Mouse (Mus musculus): ENCODE results near the gene C5ar1.
A peak's percentile ranks its signal among the peaks of the same experiment; 100 is the strongest.
"Not testable (repeated sequence)": the region's sequence is repeated elsewhere in the genome, so short reads cannot be mapped to it uniquely, and the experiment has no call there.

C5ar1 gene

DNA sequence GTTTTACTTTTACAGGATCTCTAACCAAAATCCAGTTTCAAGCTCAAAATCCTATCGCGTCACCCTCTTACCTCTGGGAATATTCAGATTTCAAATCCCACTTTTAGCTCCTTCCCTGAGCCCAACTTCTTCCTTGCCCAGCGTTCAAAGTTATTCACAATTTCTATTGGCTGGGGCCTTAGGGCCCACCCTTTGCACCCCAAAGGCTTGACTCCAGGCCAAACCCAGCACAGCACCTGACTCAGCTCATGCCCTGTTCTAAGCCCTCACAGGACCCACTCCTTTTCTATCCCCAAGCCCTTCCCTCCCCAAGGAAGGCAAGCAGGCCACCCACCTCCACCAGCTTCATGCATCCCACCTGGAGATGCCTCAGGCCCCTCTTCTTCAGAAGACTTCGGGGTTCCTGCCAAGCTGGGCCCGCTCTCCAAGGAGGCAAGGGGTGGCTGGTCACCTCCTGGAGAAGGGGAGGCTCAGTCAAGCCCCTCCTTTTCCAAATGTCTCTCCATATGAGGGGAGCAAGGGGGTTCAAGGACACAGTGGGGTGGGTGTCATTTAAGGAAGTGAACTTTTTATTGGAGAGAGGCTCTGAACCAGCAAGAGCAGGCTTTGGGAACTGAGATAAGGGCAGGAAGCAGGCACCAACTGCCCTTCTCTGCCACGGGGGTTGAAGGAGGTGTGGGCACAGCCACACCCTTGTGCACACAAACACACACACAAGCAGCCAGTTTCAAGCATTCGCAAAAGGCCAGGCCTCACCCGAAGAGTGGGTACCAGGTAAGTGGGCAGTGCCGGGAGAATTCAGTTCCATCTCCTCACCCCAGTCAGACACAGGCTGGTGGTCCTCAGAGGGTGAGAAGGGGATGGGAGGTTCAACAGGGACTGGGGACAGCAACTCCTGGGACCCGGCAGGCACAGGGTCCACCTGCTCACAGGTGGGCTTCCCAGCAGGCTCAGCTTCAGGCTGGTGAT is 15.9 kb upstream of the C5ar1 start:
- no peak for DNase-seq (ENCODE audit: low read depth, low spot score)

DNA sequence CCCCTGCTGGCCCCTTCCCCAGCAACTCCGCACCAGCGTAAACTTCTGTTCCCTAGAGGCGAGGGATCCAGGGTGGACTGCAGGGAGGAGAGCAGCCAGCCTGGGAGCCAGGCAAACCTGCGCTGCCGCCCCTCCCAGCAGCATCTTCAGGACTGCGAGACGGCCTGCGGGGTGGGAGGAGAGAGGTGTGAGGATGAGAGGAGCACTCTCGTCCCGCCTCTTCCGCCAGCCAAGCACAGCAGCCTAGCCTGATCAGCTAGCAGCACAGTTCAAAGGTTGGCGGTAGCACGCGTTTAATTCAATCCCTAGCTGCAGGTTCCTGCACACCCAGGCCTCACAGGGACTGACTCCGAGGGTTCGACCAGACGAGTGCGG is 14.4 kb upstream of the C5ar1 start:
- DNase-seq (ENCODE audit: low read depth, low spot score), result peak; percentile 72

DNA sequence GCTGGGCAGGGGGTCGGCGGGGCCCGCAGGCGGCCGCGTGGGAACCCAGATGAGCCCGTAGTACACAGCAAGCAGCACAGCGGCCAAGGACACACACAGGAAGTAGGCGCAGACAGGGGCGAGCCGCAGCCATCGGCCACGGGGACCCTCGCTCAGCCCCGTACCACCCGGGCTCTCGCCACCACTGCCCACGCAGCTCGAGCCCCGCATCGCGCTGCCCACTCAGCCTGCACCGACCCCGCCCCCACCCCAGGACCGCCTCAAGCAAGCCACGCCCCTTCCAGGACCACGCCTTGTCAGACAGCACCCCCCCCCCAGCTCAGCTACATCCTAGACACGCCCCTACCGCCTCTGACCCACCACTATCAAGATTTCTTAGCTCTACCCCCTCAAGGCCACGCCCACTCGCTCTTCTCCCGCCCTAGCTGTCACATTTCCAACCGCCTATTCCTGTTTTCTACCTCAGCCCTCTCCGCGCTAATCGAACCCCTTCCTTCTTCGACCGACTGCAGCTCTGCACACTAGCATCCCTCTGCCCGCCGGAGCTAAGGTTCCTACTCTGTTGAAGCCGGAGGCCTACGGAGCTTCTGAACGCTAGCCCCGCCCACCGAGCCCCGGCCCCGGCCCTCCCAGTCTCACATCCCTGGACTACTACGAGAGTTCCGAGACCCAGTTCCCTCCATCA is 13.9 kb upstream of the C5ar1 start, which contains the start of gene Inafm1:
Gene Inafm1 (minus strand): TSS at position 537 of the 685 bp plus-strand sequence.
- peak; percentile 88 for DNase-seq (ENCODE audit: low read depth, low spot score)

DNA sequence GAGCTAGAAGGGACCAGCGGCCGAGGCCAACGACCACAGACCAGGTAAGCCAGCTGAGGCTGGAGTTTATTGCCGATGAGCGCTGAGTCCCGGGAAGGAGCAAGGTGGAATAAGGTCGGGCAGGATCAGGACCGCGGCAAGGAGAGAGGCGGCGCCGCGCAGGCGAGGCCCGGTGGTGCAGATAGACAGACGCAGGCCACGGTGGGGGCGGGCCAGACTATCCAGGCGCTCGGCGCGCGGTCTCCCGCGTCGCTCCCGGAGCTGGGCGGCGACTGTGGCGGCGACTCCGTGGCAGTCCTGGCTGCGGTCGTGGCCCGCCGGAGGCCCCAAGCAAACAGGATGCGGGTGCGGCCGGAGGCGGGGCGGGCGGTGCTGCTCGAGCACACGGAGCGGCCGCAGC is 13.3 kb upstream of the C5ar1 start:
- no peak for DNase-seq (ENCODE audit: low read depth, low spot score)

DNA sequence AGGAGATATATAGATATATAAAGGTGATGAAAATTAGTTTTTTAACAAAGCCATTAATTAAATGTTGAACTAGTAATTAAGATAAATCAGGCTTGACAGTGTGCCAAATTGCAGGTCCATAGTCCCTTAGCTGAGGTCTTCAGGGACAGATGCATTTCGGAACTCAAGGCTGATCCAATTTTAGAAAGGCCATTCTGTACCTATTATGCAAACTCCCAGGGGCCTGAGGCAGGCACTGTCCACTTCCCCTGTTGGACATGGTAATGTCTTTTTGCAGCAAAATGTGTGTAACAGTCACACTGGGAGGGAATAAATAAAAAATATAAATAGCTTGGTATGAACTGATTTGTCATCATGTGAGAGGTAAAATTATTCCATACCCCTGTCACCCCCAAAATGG is 11.8 kb upstream of the C5ar1 start:
- DNase-seq (ENCODE audit: low read depth, low spot score), result no peak

DNA sequence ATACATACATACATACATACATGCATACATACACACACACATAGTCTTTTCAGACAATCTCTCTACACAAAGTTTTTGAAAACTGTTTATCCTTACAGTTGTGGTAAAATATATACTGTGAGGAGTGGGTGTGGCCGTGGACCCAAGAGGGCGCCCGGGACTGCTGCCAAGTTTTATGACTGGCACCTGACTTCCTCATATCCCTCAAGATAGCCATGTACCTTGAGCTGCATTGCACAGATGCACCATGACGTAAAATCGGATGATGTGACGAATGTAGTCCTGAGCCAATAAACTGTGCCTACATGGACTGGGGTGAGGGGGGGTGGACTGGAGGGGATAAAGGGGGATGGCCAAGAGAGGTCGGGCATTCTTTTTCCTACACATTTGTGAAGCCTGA is 7.3 kb upstream of the C5ar1 start:
- not testable (repeated sequence) for DNase-seq (ENCODE audit: low read depth, low spot score)

DNA sequence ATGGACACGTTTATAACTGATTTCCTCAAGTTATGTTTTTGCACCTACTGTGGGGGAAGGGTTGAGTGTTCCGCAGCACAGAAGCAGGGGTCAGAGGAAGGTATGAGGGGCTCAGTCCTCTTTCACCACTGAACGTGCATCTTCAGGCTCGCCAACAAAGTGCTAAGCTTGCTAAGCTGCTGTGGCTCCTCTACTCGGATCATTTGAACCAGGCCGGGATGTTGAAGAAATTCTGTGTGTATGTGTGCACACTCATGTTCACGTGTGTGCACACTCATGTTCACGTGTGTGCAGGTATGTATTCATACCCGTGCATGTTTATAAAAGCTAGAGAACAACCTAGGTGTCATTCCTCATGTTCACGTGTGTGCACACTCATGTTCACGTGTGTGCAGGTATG is 6.5 kb upstream of the C5ar1 start:
- no peak for DNase-seq (ENCODE audit: low read depth, low spot score)

DNA sequence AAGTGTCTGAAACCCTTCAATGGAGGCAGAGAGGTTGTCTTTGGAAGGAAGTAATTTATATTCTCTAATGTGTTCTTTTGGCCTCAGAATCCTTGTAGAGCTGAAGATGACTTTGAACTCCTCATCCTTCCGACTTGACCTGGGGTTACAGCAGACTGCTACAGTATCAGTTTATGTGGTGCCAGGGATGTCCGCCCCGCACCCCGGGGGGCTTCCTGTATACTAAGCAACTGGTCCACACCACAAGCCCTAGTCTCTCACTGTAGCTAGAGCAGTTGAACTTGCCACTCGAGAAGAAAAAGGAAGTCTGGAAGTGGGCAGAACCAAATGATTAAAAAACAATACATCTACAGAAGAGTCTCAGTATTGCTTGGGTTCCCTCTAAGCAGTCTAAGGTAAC is 4.5 kb upstream of the C5ar1 start:
- DNase-seq (ENCODE audit: low read depth, low spot score), result no peak

DNA sequence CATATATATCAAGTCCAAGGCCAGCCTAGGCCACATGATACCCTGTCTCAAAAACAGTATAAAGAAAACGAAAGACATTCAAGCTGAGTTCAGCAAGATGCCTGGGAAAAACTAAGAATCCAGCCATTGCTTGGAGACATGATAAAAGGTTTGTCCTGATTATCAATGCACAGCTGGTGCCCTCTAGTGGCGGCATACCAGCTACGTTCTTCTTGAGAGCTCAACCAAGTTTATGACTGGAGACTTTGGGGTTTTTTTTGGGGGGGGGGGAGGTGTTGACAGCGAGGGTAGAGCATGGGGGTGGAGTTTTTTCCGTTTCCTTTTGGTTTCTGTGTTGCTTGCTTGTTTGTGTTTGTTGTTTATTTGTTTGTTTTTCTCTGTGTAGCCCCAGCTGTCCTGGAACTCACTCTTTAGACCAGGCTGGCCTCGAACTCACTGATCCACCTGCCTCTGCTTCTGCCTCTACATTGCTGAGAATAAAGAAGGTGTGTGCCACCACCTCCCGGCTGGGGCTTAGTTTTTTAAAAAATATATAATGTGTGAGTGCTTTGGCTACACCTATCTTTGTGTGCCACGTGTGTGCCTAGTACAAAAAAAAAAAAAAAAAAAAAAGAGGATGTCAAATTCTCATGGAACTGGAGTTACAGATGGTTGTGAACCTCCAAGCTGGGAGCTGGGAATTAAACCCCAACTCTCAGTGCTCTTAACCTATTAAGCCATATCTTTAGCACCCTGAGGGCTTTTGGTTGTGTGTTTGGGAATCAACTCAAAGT is 3.9 kb upstream of the C5ar1 start:
- DNase-seq (ENCODE audit: low read depth, low spot score), result peak; percentile 66

DNA sequence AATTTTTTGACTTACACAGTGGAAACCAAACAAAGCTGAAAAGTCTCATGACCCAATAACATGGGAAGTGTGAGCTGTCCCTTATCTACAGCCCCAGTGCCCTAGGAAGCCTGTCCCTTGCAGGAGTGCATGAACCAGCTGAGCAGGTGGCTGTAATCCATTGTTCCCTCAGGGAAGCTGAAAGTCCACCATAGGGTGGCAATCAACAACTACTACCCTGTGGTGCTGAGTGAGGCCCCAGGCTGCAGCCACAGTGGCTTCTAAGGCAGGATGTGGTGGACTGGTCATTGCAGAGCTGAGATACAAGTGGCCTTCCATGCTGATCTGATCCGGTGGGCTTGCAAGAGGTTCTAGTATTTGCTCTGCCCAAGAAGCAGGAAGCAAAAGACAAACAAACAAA is 1.8 kb upstream of the C5ar1 start:
- DNase-seq (ENCODE audit: low read depth, low spot score), result no peak

DNA sequence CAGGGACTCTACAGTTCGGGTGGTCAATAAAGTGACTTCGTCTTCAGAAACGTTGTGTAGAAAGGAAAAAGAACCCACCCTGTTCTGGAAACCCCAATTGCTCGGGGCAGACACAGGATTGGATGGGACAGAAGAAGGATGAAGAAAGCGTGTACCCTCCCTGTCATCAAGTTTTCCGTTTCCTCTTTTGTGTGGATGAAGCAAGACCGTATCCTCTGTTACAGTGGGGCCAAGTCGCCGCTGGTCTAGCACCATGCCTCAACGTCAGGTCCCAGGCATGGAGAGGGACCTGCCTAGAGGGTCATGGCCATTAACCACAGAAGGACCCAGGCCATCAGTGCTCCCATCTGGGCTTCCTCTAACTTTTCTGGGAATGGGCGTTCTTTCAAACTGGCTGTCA is 1.5 kb downstream of the C5ar1 start:
- no peak for DNase-seq (ENCODE audit: low read depth, low spot score)

DNA sequence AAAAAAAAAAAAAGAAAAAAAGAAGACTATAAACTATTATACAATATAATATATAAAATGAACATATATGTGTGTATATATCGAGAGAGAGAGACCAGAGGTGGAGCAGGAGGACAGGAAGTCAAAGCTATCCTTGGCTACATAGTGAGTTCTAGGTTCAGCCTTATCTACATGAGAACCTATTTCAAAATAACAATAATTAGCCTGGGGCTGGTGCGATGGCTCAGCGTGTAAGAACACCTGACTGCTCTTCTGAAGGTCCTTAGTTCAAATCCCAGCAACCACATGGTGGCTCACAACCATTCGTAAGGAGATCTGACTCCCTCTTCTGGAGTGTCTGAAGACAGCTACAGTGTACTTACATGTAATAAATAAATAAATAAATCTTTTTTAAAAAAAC is 3.4 kb downstream of the C5ar1 start:
- not testable (repeated sequence) for DNase-seq (ENCODE audit: low read depth, low spot score)

DNA sequence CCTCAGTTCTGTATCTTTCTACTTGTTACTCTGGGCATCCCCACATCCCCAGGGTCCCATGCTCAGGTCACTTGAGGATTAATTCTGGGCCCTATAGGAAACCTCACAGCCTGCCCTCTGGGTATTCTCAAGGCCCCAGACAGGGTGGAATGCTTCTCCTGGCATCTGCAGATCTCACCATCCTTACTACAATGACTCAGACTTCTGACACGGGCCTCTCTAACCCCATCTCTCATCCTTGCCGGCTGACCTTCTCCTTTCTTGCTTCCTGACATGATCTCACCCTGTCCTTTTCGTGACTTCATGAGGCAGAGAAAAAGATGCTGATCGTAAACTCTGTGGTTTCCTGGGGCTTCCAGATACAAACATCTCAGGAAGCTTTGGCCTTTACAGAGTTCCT is 5.1 kb downstream of the C5ar1 start:
- no peak for DNase-seq (ENCODE audit: low read depth, low spot score)

DNA sequence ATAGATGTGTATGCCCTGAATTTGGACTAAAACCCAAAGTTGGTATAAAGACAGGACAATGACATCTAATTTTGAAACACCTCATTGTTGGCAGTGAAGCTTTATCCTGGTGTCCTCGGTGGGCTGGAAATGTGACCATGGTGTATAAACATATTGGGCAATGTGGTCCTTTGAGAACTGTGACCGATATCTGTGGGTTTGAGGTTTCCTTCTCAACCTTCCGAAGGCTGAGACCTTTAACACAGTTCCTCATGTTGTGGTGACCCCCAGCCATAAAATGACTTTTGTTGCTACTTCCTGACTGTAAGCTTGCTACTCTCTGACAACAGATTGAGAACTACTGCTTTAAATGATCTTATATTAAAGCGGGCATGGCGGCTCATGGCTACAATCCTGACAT is 8.7 kb downstream of the C5ar1 start:
- no peak for DNase-seq (ENCODE audit: low read depth, low spot score)

DNA sequence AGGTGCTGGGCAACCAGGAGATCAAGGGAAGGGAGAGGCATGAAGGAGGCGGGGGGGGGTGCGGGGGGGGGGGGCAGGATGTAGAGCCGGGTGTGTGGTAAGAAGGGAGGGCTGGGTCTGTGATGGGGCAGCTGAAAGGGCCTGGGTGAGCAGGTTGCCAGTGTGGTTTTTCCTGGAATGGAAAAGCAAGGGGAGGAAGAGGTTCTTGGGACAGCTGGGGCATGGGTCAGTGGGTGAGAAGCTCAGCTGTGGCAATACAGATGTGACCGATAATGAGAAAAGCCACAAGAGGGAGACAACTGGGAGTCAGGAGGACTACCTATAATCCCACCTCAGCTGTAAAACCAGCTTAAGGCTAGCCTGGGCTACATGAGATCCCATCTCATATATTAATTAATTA is 13.4 kb downstream of the C5ar1 start:
- no peak for DNase-seq (ENCODE audit: low read depth, low spot score)

DNA sequence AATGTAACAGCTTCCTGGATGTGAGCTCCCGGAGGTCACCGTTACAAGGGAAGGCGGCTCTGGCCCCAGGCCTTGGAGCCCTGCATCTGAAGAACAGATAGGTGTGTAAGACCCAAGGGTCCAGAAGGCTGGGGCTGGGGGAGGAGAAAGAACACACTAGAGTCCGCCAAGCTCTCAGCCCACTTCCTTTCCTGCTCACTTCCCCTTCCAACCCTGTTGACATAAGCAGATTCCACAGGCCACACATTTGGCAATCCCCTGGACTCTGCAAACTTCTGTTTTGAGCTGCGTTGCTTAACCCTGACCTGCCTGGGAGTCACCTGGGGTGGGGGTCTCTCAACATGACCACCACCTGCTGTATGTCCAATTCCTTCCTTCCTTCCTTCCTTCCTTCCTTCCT is 15.3 kb downstream of the C5ar1 start, which contains the start of gene C5ar2:
Gene C5ar2 (minus strand): TSS at position 88 of the 400 bp plus-strand sequence.
- DNase-seq (ENCODE audit: low read depth, low spot score), result no peak

DNA sequence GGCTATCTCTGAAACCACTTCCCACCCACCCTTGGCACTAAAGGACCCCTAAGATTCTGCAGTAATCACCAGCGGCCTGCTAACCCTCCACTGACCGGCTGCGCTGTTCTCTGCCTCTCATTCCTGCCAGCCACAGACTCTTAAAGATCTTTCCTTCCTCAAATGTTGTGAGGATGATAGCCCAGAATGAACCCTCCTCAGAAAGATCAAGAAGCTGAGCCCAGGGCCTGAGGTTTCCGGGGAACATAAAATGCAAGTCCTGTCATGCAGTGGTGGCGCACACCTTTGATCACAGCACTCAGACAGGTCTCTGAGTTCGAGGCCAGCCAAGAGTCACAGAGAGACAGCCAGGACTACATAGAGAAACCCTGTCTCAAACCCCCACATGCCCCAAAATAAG is 17.1 kb downstream of the C5ar1 start:
- DNase-seq (ENCODE audit: low read depth, low spot score), result no peak

DNA sequence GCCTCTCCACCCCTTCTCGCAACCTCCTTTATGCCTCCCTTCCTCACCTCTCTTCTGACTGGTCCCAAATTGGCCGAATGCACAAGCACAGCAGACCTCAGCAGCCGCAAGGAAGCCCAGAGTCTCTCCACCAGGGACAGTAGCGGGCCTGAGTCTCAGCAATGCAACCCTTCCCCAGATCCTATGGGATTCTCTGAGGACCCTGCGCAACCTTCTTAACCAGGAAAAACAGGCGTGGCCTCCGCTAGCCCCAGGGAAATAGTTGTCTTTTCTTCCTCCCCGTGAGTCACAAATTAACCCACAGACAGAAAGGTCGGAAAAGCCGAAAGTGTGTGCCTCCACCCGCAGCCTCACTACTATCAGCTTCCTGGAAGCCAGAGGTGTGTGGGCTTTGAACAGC is 17.6 kb downstream of the C5ar1 start:
- DNase-seq (ENCODE audit: low read depth, low spot score), result no peak

DNA sequence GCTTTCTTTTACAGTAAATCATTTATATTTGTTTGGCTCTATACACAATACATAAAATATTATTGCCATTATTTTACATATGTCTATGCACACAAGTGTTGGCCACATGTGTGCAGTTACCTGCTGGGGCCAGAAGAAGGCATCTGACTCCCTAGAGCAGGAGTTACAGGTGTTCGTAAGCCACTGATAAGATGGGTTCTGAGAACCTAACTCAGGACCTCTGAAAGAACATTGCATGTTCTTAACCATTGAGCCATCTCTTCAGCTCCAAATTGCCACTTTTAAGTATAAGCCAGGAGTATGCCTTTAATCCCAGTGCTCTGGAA is 18.4 kb downstream of the C5ar1 start:
- DNase-seq (ENCODE audit: low read depth, low spot score), result no peak

DNA sequence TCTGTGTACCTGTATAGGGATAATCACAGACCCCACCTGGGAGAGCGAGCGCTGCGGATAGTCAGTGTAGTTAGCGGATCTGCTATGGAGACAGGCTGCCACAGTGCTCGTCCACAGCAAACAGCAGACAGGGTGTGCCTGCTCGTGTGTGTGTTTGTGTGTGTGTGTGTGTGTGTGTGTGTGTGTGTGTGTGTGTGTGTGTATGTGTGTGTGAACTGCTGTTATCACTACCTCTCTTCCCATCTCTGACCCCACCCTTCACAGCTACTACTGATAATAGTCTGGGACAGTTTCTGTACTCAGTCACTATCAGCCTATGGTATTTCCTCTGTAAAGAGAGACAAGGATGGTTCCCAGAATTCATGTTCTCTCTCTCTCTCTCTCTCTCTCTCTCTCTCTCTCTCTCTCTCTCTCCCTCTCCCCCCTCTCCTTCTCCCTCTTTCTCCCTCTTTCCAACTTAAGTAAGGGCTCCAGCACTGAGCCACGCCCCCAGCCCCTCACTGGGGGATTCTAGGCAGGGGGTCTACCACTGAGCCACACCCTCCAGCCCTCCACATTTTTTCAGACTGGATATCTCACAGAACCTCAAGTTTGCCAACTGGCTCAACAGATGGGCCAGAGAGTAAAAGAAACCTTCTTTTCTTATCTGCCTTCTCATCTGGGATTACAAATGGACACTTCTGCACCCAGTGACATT is 18.9 kb downstream of the C5ar1 start:
- no peak for DNase-seq (ENCODE audit: low read depth, low spot score)

DNA sequence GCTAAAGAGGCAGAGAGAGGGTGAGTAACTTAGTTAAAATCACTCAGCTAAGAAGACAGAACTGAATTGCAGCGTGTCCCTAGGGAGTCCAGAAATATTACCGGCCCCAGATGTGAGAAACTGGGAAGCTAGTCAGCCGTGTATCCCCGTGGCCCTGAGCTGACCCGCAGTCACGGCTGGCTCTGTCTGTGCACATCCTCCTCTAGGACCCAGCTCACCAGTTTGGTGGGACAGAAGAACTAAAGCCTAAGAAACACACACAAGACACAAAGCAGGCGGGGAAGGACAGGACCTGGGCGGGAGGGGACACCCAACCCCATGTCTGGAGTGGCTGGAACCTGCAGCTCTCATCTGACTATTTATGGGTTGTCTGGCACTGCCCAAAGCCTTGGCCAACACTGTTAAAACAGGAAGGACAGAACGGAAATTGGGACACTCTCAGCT is 19.8 kb downstream of the C5ar1 start:
- no peak for DNase-seq (ENCODE audit: low read depth, low spot score)

DNA sequence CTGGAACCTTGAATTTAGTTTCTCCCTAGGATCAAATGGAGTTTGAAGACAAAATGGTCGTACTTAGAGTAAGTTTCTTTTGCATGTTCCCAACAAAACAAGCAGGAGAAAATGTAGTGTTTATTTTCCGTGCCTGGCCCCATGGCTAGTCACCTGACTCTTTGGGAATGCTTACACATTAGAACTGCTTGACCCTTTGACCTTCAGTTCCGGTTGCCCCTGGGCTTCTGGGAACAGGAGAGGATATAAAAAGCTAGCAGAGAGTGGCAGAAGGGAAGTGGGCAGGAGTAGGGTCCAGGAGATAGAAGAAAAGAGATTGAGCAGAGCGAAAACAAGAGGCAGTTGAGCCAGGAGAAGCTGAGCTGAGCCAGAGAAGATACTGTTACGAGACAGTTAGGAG is 29.5 kb downstream of the C5ar1 start:
- DNase-seq (ENCODE audit: low read depth, low spot score), result peak; percentile 34
